Mouse (Mus musculus) megakaryocyte, embryonic 14.5 days (primary cell): ENCODE results near the gene Coq2. TPM values are rescaled to one million over a fixed set of nuclear protein-coding genes. Genes with fewer than 3 reads are reported as not detected.

Source experiments
- H3K27me3 ChIP-seq: replicated peaks from 2 replicates; pipeline ENCODE3; 2012; ENCODE audit warnings: inconsistent platforms
- H3K36me3 ChIP-seq: replicated peaks from 2 replicates; pipeline ENCODE3; 2012; ENCODE audit warnings: low read length, inconsistent platforms, mixed read lengths
- H3K4me1 ChIP-seq: 2 replicates; pipeline ENCODE4 v1.6.1; 2012; ENCODE audit warnings: inconsistent platforms
- H3K4me3 ChIP-seq: replicated peaks from 2 replicates; pipeline ENCODE3; 2012; ENCODE audit warnings: moderate library complexity, mild to moderate bottlenecking, inconsistent platforms
- H3K9me3 ChIP-seq: 2 replicates; pipeline ENCODE4 v1.6.1; 2012; ENCODE audit warnings: inconsistent platforms
- FLI1 ChIP-seq: IDR thresholded peaks from 2 replicates; pipeline ENCODE4 v1.6.1; 2012; ENCODE audit warnings: low read length, inconsistent platforms, mixed read lengths
- GATA1 ChIP-seq: IDR thresholded peaks from 3 replicates; pipeline ENCODE4 v1.6.1; 2012; ENCODE audit warnings: mixed read lengths, low read length, inconsistent platforms, borderline replicate concordance
- polyA plus RNA-seq: library from polyadenylated mRNA; stranded (reverse); fragments of >175 nt; gene quantifications from 2 replicates; pipeline ENCODE4 v1.2.3, GENCODE M21; 2012; ENCODE audit warnings: low replicate concordance; ENCODE audit not compliant: insufficient read depth

Gene Coq2
- polyA plus RNA-seq, 1 experiment: 34.3 TPM

DNA sequence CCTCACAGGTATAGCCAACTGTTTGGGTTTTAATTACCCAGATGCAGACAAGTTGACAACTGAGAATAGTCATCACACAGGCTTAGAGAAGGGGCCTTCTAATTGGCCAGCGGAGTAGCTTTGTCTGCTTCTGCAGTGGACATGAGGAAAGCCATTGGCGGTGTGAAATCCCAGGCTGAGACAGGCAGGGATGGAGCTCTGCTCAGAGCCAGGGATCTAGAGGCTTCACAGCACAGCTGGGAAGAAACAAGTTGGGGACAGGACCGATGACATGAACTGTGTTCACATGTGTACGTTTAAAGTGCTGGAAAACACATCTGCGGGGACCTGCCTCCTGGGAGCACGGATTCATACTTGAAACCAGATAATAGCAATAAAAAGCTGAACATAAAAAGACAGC is 48.4 kb downstream of the Coq2 start:
- H3K9me3 ChIP-seq: no peaks in the 10 kb centered on the region
- H3K4me1 ChIP-seq: peaks cover 40% of the 10 kb centered on the region
- TF ChIP-seq GATA1: no peak
- TF ChIP-seq FLI1: no peak
- peaks cover 1% of the 10 kb centered on the region for H3K27me3 ChIP-seq
- H3K36me3 ChIP-seq: no peaks in the 10 kb centered on the region
- H3K4me3 ChIP-seq: no peak overlapping the region

- Histone ChIP-seq H3K9me3 (no peaks in the 10 kb centered on the region), H3K36me3 (no peaks in the 10 kb centered on the region), H3K4me1 (peaks cover 48% of the 10 kb centered on the region), H3K4me3 (no peak overlapping the region), H3K27me3 (peaks cover 3% of the 10 kb centered on the region)
- TF ChIP-seq FLI1 (no peak), GATA1 (no peak)
Observed at GRCm38 (mm10) chr5:100624743-100625360, 50.1 kb downstream of the Coq2 start.

- Histone ChIP-seq H3K36me3 (no peaks in the 10 kb centered on the region), H3K4me1 (peaks cover 43% of the 10 kb centered on the region), H3K27me3 (peaks cover 3% of the 10 kb centered on the region), H3K9me3 (no peaks in the 10 kb centered on the region), H3K4me3 (no peak overlapping the region)
- TF ChIP-seq FLI1: no peak
- no peak for TF ChIP-seq GATA1
Observed at GRCm38 (mm10) chr5:100622509-100623163, 52.3 kb downstream of the Coq2 start.

GRCm38 (mm10) chr5:100621876-100622508 is 52.9 kb downstream of the Coq2 start:
- H3K27me3 ChIP-seq: peaks cover 3% of the 10 kb centered on the region
- peaks cover 43% of the 10 kb centered on the region for H3K4me1 ChIP-seq
- H3K9me3 ChIP-seq: no peaks in the 10 kb centered on the region
- TF ChIP-seq FLI1: no peak
- no peak for TF ChIP-seq GATA1
- H3K36me3 ChIP-seq: no peaks in the 10 kb centered on the region
- H3K4me3 ChIP-seq: no peak overlapping the region

DNA sequence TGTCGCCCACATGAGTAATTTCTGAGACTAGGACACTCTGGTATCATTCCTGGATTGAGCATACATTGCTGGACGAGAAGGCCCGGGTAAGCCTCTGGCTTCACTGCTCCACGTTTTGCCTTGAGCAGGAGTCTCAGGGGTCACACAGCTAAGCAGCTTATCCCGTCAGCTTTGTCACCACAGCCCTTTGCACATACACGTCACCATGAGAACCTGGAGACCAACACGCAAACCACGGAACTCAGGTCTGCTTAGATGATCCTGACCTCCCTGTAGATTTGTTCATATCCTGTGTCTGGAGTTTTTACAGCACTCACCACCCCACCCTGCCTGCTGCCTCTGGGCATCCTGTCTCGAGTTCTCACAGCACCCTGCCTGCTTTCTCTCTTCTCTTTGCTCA is 54.0 kb downstream of the Coq2 start:
- Histone ChIP-seq H3K4me3 (no peak overlapping the region), H3K27me3 (peaks cover 3% of the 10 kb centered on the region), H3K36me3 (no peaks in the 10 kb centered on the region), H3K9me3 (no peaks in the 10 kb centered on the region), H3K4me1 (peaks cover 46% of the 10 kb centered on the region)
- TF ChIP-seq FLI1: no peak
- TF ChIP-seq GATA1: no peak

DNA sequence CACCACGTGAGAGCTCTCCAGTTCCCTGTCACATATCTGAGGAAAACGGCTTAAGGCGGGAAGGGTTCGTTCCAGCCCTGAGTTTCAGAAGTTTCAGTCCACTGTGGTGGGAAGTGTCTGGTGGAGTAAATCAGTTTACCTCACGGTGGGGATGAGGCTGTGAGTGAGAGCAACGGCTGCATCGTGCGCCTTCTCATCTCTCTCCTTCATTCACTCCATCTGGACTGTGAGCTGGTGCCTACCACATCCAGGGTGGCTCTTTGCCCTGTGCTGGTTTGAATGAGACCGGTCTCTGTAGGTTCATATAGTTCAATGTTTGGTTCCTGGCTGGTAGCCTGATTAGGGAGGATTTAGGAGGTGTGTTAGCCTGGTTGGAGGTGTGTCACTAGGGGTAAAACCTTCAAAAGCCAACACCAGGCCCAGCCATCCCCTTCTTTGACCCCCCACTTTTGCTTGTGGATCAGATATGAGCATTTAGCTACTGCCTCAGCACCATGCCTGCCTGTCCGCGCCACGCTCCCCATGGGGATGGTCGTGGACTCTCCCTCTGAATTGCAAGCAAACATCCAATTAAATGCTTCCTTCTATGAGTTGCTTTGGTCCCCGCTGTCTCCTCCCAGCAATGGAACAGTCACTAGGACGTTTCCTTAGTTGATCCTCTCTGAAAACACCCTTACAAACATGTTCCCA is 55.2 kb downstream of the Coq2 start:
- Histone ChIP-seq H3K27me3 (peaks cover 3% of the 10 kb centered on the region), H3K36me3 (no peaks in the 10 kb centered on the region), H3K4me1 (peaks cover 34% of the 10 kb centered on the region), H3K4me3 (no peak overlapping the region), H3K9me3 (no peaks in the 10 kb centered on the region)
- TF ChIP-seq FLI1: no peak
- TF ChIP-seq GATA1: no peak

DNA sequence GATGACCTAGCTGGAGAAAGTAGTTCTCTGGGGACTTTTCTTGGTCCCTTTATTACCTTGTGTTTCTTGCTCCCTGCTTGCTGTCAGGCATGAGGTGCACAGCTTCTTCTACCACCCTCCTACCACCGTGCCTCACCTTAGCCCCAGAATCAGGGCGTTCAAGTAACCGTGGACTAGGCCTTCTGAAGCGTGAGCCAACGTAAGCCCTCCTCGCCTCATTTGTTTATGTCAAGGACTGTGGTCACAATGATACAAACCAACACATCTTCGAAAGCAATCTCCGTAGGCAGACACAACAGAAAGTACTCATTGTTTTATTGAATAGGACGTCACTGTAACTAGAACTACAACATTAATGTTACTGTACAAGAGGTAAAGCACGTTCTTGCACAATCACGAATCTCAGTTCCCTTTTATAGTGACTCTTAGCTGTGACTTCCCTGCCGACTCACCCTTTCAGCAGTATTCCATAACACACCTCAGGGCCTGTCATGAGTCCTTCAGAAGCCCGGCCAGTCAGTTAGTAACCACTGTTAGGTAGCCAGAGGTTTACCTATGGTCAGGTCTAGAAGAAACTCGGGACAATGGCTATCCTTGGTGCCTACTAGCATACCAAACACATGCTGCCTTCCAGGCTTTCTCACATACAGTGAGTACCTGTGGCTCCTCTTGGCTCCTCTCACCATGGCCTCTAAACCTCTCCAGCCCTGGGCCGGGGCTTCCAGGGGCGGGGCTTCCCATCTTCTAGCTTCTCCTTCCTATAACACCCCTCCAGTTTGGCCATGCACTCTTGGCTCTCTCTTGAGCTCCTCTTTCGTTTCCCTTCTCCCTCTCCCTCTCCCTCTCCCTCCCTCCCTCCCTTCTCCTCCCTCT is 60.8 kb downstream of the Coq2 start:
- TF ChIP-seq FLI1 (no peak), GATA1 (no peak)
- Histone ChIP-seq H3K4me3 (no peak overlapping the region), H3K36me3 (no peaks in the 10 kb centered on the region), H3K4me1 (peaks cover 11% of the 10 kb centered on the region), H3K27me3 (peaks cover 3% of the 10 kb centered on the region), H3K9me3 (no peaks in the 10 kb centered on the region)

DNA sequence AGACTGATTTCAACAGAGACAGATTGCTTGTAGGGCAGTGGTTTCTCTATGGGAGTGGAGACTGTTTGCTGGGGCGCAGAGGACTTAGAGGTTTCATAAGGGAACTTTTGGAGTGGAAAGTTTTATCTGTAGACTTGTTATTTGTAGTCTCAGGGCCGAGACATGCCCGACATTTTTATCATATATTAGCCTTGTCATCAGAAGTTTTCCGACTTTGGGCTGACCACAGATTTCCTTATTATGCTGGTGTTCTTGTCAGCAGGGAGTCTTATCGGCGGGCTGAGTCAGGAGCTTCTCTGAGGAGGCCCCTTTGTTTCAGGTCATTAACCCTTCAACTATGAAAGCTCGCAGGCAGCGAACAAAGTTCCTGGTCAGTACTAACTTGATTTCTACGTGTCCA is 67.1 kb downstream of the Coq2 start:
- H3K4me3 ChIP-seq: peak overlapping the region; percentile 75
- no peaks in the 10 kb centered on the region for H3K36me3 ChIP-seq
- TF ChIP-seq GATA1: no peak
- no peak for TF ChIP-seq FLI1

GRCm38 (mm10) chr5:100607090-100607762 is 67.7 kb downstream of the Coq2 start:
- no peak overlapping the region for H3K4me3 ChIP-seq
- H3K4me1 ChIP-seq: peaks cover 49% of the 10 kb centered on the region
- no peaks in the 10 kb centered on the region for H3K27me3 ChIP-seq
- TF ChIP-seq GATA1: no peak
- no peak for TF ChIP-seq FLI1
- no peaks in the 10 kb centered on the region for H3K9me3 ChIP-seq
- no peaks in the 10 kb centered on the region for H3K36me3 ChIP-seq

More for the DNA sequence above, 67.1 kb downstream of the Coq2 start:
- Histone ChIP-seq H3K4me1 (peaks cover 46% of the 10 kb centered on the region), H3K27me3 (no peaks in the 10 kb centered on the region), H3K9me3 (no peaks in the 10 kb centered on the region)
